Mouse (Mus musculus) neural tube, embryonic 13.5 days (tissue): ENCODE results near the gene Pex6. TPM values are rescaled to one million over a fixed set of nuclear protein-coding genes. Genes with fewer than 3 reads are reported as not detected.

ENCODE experiments used
- ATAC-seq: fragments of 200-750 bp; cut with Nextera tagmentation; 2 replicates; pipeline ENCODE4 v1.8.0; 2017; ENCODE audit warnings: low read depth, mild to moderate bottlenecking, moderate TSS enrichment, moderate library complexity
- H3K27ac ChIP-seq: fragments of 300-500 bp; sonication (generic); replicated peaks from 2 replicates; pipeline ENCODE4 v1.5.1; 2015; ENCODE audit warnings: moderate library complexity, mild to moderate bottlenecking, inconsistent platforms
- H3K27me3 ChIP-seq: fragments of 300-500 bp; sonication (generic); 2 replicates; pipeline ENCODE4 v1.6.1; 2015; ENCODE audit warnings: mild to moderate bottlenecking, inconsistent platforms
- H3K36me3 ChIP-seq: fragments of 300-500 bp; sonication (generic); 2 replicates; pipeline ENCODE4 v1.6.1; 2015; ENCODE audit warnings: mild to moderate bottlenecking, inconsistent platforms
- H3K4me1 ChIP-seq: fragments of 300-500 bp; sonication (generic); replicated peaks from 2 replicates; pipeline ENCODE4 v1.6.1; 2015; ENCODE audit warnings: inconsistent platforms
- H3K4me2 ChIP-seq: fragments of 300-500 bp; sonication (generic); 2 replicates; pipeline ENCODE4 v1.6.1; 2015; ENCODE audit warnings: inconsistent platforms, mild to moderate bottlenecking, moderate library complexity
- H3K4me3 ChIP-seq: fragments of 300-500 bp; sonication (generic); 2 replicates; pipeline ENCODE4 v1.5.1; 2015; ENCODE audit warnings: mild to moderate bottlenecking, inconsistent platforms
- H3K9ac ChIP-seq: fragments of 300-500 bp; sonication (generic); 2 replicates; pipeline ENCODE4 v1.6.1; 2015; ENCODE audit warnings: moderate library complexity, mild to moderate bottlenecking, inconsistent platforms
- H3K9me3 ChIP-seq: fragments of 300-500 bp; sonication (generic); 2 replicates; pipeline ENCODE4 v1.6.1; 2016; ENCODE audit warnings: inconsistent platforms
- WGBS: fragments of 180-500 bp; shearing (Covaris S2); methylation state at CpG from one replicate; pipeline ENCODE4 v1.1.7; 2015; 5-methylcytosine and 5-hydroxymethylcytosine counted together
- polyA plus RNA-seq: library from polyadenylated mRNA; unstranded; fragments of >200 nt; fragmentation: Nextera tagmentation; extraction: Ambion mirVana; gene quantifications from 2 replicates; pipeline ENCODE4 v1.2.1, GENCODE M21; 2015

Gene Pex6
- polyA plus RNA-seq, 1 experiment from 2014 or later, result 23.2 TPM

GRCm38 (mm10) chr17:46772038-46772403 is 60.8 kb downstream of the Pex6 start:
- Histone ChIP-seq H3K36me3 (peaks cover 31% of the 10 kb centered on the region), H3K4me3 (peak overlapping the region; percentile 92), H3K9me3 (no peaks in the 10 kb centered on the region), H3K4me2 (peak overlapping the region; percentile 80), H3K27me3 (no peaks in the 10 kb centered on the region), H3K4me1 (peaks cover 22% of the 10 kb centered on the region), H3K27ac (peak overlapping the region; percentile 80), H3K9ac (peak overlapping the region; percentile 88)
- WGBS, result 14% methylated on average over 5 of the region's 5 CpGs
- ATAC-seq, result peak; percentile 41

GRCm38 (mm10) chr17:46772404-46773277 is 61.4 kb downstream of the Pex6 start, which contains the start of gene 2310039H08Rik:
Gene 2310039H08Rik, plus strand, starts transcription at chr17:46772635.
- H3K9me3 ChIP-seq, result no peaks in the 10 kb centered on the region
- peaks cover 22% of the 10 kb centered on the region for H3K4me1 ChIP-seq
- H3K4me2 ChIP-seq, result peak within 1 kb of the TSS; percentile 80
- H3K36me3 ChIP-seq, result peaks cover 37% of the 10 kb centered on the region
- peak; percentile 93 for ATAC-seq
- under 1% methylated on average over 50 of the region's 50 CpGs for WGBS
- H3K27me3 ChIP-seq, result no peaks in the 10 kb centered on the region
- H3K9ac ChIP-seq, result peak within 1 kb of the TSS; percentile 88
- H3K27ac ChIP-seq, result peak within 1 kb of the TSS; percentile 80
- peak within 1 kb of the TSS; percentile 92 for H3K4me3 ChIP-seq

GRCm38 (mm10) chr17:46773278-46774130 is 62.2 kb downstream of the Pex6 start:
- Histone ChIP-seq H3K27ac (peak overlapping the region; percentile 80; the same call in 1 of the 2 replicates), H3K4me3 (peak overlapping the region; percentile 92), H3K36me3 (peaks cover 46% of the 10 kb centered on the region), H3K4me1 (peaks cover 22% of the 10 kb centered on the region), H3K9ac (peak overlapping the region; percentile 88), H3K27me3 (no peaks in the 10 kb centered on the region), H3K9me3 (no peaks in the 10 kb centered on the region), H3K4me2 (peak overlapping the region; percentile 80)
- WGBS, result 9% methylated on average over 19 of the region's 20 CpGs
- no peak for ATAC-seq

- H3K9me3 ChIP-seq, result no peaks in the 10 kb centered on the region
- peak overlapping the region; percentile 80 for H3K4me2 ChIP-seq
- no peaks in the 10 kb centered on the region for H3K27me3 ChIP-seq
- peak overlapping the region; percentile 88; the same call in 1 of the 2 replicates for H3K9ac ChIP-seq
- H3K4me3 ChIP-seq, result no peak overlapping the region
- peaks cover 22% of the 10 kb centered on the region for H3K4me1 ChIP-seq
- H3K27ac ChIP-seq, result no peak overlapping the region; the same call in 1 of the 2 replicates
- WGBS, result 43% methylated on average over 2 of the region's 2 CpGs
- peaks cover 52% of the 10 kb centered on the region for H3K36me3 ChIP-seq
- no peak for ATAC-seq
Measured at GRCm38 (mm10) chr17:46774131-46774472, 62.8 kb downstream of the Pex6 start.

GRCm38 (mm10) chr17:46775070-46775469 is 63.8 kb downstream of the Pex6 start:
- Histone ChIP-seq H3K27me3 (no peaks in the 10 kb centered on the region), H3K4me2 (no peak overlapping the region), H3K9ac (no peak overlapping the region), H3K4me1 (peaks cover 22% of the 10 kb centered on the region), H3K4me3 (no peak overlapping the region), H3K36me3 (peaks cover 62% of the 10 kb centered on the region), H3K9me3 (no peaks in the 10 kb centered on the region), H3K27ac (no peak overlapping the region)
- 95% methylated on average over 9 of the region's 9 CpGs for WGBS
- ATAC-seq, result no peak

Other genes starting within 250 kb of the Pex6 start
- 6.0 and 6.9 TPM in 2 replicates for gene Ttbk1, start 223.8 kb upstream of the Pex6 start, polyA plus RNA-seq
- gene Dnph1, start 214.8 kb upstream of the Pex6 start, polyA plus RNA-seq, result 19.0 and 19.2 TPM in 2 replicates
- 16.4 and 17.0 TPM in 2 replicates for gene Cul9, start 165.1 kb upstream of the Pex6 start, polyA plus RNA-seq
- 4.7 and 5.4 TPM in 2 replicates for gene Srf, start 155.3 kb upstream of the Pex6 start, polyA plus RNA-seq
- 38.7 and 41.3 TPM in 2 replicates for gene Ptk7, start 82.0 kb upstream of the Pex6 start, polyA plus RNA-seq
- gene Klc4, start 65.4 kb upstream of the Pex6 start, polyA plus RNA-seq, result 41.8 and 45.3 TPM in 2 replicates
- gene Mrpl2, start 65.2 kb upstream of the Pex6 start, polyA plus RNA-seq, result 63.2 and 70.1 TPM in 2 replicates
- gene Cul7, start 61.1 kb upstream of the Pex6 start, polyA plus RNA-seq, result 40.0 and 41.7 TPM in 2 replicates
- gene Rrp36, start 37.1 kb upstream of the Pex6 start, polyA plus RNA-seq, result 47.7 and 53.5 TPM in 2 replicates
- 233 and 260 TPM in 2 replicates for gene Mea1, start 32.7 kb upstream of the Pex6 start, polyA plus RNA-seq
- 154 and 155 TPM in 2 replicates for gene Klhdc3, start 30.5 kb upstream of the Pex6 start, polyA plus RNA-seq
- gene Ppp2r5d, start 6.4 kb upstream of the Pex6 start, polyA plus RNA-seq, result 78.7 and 81.6 TPM in 2 replicates
- 1.1 and 1.8 TPM in 2 replicates for gene Gnmt, start 17.7 kb downstream of the Pex6 start, polyA plus RNA-seq
- gene Cnpy3, start 40.8 kb downstream of the Pex6 start, polyA plus RNA-seq, result 60.9 and 63.4 TPM in 2 replicates
- gene Ptcra, start 52.2 kb downstream of the Pex6 start, polyA plus RNA-seq, result 0.39 TPM in 1 of 2 replicates, not detected in the other
- gene 2310039H08Rik, start 61.2 kb downstream of the Pex6 start, polyA plus RNA-seq, result 47.3 and 56.2 TPM in 2 replicates
- 93.4 and 108 TPM in 2 replicates for gene Rpl7l1, start 71.2 kb downstream of the Pex6 start, polyA plus RNA-seq
- 6.5 and 9.4 TPM in 2 replicates for gene Bicral, start 147.0 kb downstream of the Pex6 start, polyA plus RNA-seq
- 70.7 and 75.4 TPM in 2 replicates for gene Tbcc, start 179.2 kb downstream of the Pex6 start, polyA plus RNA-seq
- not detected in 2 replicates for gene Prph2, start 199.0 kb downstream of the Pex6 start, polyA plus RNA-seq